Mouse (Mus musculus) liver, adult 2 months (tissue): ENCODE data around the gene Arl10. TPM values are rescaled to one million over a fixed set of nuclear protein-coding genes. Genes with fewer than 3 reads are reported as not detected.

Experiments used
- DNase-seq: peaks from one replicate; pipeline ENCODE4 v3.0.0-alpha.2; 2011; ENCODE audit warnings: low read depth, low spot score; ENCODE audit errors: extremely low read depth
- H3K27ac ChIP-seq: fragments of 200-500 bp; replicated peaks from 2 replicates; pipeline ENCODE4 v1.5.1; 2012; ENCODE audit warnings: low read depth, mild to moderate bottlenecking, control low read depth, inconsistent platforms, low read length; ENCODE audit not compliant: insufficient read depth
- H3K27me3 ChIP-seq: fragments of 200-500 bp; 2 replicates; pipeline ENCODE4 v1.6.1; 2012; ENCODE audit warnings: mild to moderate bottlenecking, moderate library complexity, low read length, inconsistent platforms; ENCODE audit not compliant: control insufficient read depth, insufficient read depth
- H3K36me3 ChIP-seq: fragments of 200-500 bp; 2 replicates; pipeline ENCODE4 v1.6.1; 2012; ENCODE audit warnings: low read length, inconsistent platforms; ENCODE audit not compliant: control insufficient read depth, insufficient read depth
- H3K4me1 ChIP-seq: fragments of 200-500 bp; 2 replicates; pipeline ENCODE4 v1.6.1; 2011; ENCODE audit warnings: low read length; ENCODE audit not compliant: control insufficient read depth, insufficient read depth
- H3K4me3 ChIP-seq: fragments of 200-500 bp; 2 replicates; pipeline ENCODE4 v1.5.1; 2011; ENCODE audit warnings: low read depth, mild to moderate bottlenecking, control low read depth, low read length, moderate library complexity; ENCODE audit not compliant: insufficient read depth
- H3K79me2 ChIP-seq: fragments of 200-500 bp; 2 replicates; pipeline ENCODE4 v1.6.1; 2012; ENCODE audit warnings: inconsistent platforms, mild to moderate bottlenecking, low read length, moderate library complexity; ENCODE audit not compliant: control insufficient read depth, insufficient read depth
- H3K9ac ChIP-seq: fragments of 200-500 bp; 2 replicates; pipeline ENCODE4 v1.6.1; 2012; ENCODE audit warnings: low read depth, mild to moderate bottlenecking, control low read depth, inconsistent platforms, low read length
- CTCF ChIP-seq: fragments of 200-500 bp; IDR thresholded peaks from 2 replicates; pipeline ENCODE4 v1.5.1; 2011; ENCODE audit warnings: low read depth, low read length, control low read depth
- POLR2A ChIP-seq: fragments of 200-500 bp; IDR thresholded peaks from 2 replicates; pipeline ENCODE4 v1.6.1; 2011; ENCODE audit warnings: low read length, control low read depth; ENCODE audit not compliant: insufficient read depth; ENCODE audit errors: extremely low read depth
- WGBS: fragments of 180-500 bp; shearing (Covaris S2); methylation state at CpG from one replicate; pipeline ENCODE4 v1.1.7; 2018; 5-methylcytosine and 5-hydroxymethylcytosine counted together
- polyA plus RNA-seq: library from polyadenylated mRNA; depleted of rRNA; stranded (reverse); fragments of >200 nt; gene quantifications from 2 replicates; pipeline ENCODE4 v1.2.3, GENCODE M21; 2012
- total RNA-seq: library from RNA; depleted of rRNA; stranded (reverse); fragments of >200 nt; gene quantifications from 2 replicates; pipeline ENCODE4 v1.2.3, GENCODE M21; 2014

Gene Arl10
- total and polyA plus RNA-seq, 2 experiments = 4.2 to 5.2 TPM

DNA sequence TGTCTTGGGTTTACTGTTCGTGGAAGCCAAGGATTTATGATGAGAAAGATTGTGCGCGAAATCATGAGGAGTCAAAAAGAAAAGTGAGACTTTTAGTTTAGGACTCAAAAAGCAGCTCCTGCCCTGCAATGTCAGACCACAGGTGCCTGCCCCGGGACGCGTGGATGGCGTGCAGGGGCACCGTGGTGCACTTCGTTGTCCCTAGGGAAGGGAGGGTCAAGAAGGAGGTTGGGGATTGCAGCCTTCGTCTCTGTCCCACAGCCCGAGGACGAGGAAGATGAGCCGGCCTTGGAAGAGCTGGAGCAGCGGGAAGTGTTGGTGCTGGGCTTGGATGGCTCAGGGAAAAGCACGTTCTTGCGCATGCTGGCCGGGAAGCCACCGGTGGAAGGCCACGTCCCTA lies 674 bp downstream of the Arl10 start:
- TF ChIP-seq POLR2A = no peak
- TF ChIP-seq CTCF = no peak
- 8% methylated on average over 19 of the region's 19 CpGs for WGBS
- no peaks in the 10 kb centered on the region for H3K79me2 ChIP-seq
- no peaks in the 10 kb centered on the region for H3K27me3 ChIP-seq
- H3K27ac ChIP-seq = peak overlapping the region; percentile 54
- no peaks in the 10 kb centered on the region for H3K36me3 ChIP-seq
- H3K4me3 ChIP-seq = peak overlapping the region; percentile 80
- peak overlapping the region; percentile 87 for H3K9ac ChIP-seq
- DNase-seq = no peak
- peaks cover 7% of the 10 kb centered on the region for H3K4me1 ChIP-seq

DNA sequence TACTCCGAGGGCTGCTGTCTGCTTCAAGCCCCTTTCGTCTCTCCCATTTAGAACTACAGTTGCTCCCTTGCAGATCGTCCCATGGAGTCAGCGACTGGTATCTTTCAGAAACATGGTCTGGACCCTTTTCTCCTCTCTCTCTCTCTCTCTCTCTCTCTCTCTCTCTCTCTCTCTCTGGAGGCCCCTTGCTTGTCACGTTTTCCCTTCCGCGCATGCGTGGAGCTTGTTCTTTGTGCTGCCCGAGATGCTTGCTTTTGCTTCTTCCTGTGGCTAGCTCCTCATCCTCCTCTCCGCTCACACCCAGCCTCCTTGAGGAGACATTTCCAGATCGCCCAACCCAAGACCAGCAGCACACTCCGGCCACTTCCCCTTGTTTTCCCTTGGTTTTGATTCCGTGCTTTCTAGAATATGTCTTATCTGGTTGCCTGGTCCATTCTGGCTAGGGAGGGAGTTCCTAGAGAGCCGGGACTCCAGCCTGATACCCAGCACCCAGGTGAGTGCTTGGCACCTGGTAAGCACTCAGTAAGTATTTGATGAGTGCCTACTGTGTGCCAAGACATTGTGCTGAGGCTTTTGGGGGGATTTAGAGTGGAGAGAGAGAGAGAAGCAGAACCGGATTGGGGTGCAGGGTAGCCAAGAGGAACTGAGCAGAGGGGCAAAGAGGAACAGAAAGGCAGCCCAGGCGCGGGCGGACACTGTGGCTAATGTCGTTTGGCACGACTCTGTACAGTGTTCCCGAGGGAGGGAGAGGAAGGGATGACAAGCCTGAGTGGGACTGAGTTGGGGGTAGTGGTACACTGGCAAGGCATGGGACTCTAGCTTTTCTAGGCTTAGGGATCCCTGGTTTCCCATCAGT lies 3.1 kb downstream of the Arl10 start:
- 91% methylated on average over 21 of the region's 21 CpGs for WGBS
- Histone ChIP-seq H3K27me3 (no peaks in the 10 kb centered on the region), H3K36me3 (no peaks in the 10 kb centered on the region), H3K9ac (no peak overlapping the region), H3K4me3 (no peak overlapping the region), H3K79me2 (no peaks in the 10 kb centered on the region), H3K27ac (peak overlapping the region; percentile 17; the same call in 1 of the 2 replicates), H3K4me1 (peaks cover 21% of the 10 kb centered on the region)
- no peak for DNase-seq
- TF ChIP-seq CTCF (no peak), POLR2A (no peak)

DNA sequence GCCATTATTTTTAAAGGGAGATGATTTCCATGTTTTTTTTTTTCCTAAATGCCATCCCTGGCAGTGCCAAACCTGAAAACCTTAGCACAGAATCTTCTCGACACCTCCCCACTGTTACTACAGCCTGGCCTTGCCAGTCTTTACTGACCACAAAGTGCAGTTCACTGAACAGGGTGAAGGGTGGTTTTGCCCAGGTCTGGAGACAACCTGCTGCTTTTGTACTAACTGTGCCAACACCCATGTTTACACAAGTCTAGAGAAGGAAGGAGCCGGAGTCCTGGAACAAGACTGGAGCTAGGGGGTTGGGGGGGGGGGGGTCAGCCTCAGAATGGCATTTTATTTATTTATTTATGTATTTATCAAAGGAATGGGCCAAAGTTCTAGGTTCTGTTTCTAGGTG lies 6.6 kb downstream of the Arl10 start:
- Histone ChIP-seq H3K27ac (peak overlapping the region; percentile 39; the same call in 1 of the 2 replicates), H3K4me3 (no peak overlapping the region), H3K79me2 (no peaks in the 10 kb centered on the region), H3K36me3 (peaks cover 18% of the 10 kb centered on the region), H3K27me3 (no peaks in the 10 kb centered on the region), H3K4me1 (peaks cover 19% of the 10 kb centered on the region), H3K9ac (no peak overlapping the region)
- peak; percentile 81 for DNase-seq
- 18% methylated on average over 2 of the region's 2 CpGs for WGBS
- no peak for TF ChIP-seq CTCF
- no peak for TF ChIP-seq POLR2A

- no peak for DNase-seq
- peaks cover 19% of the 10 kb centered on the region for H3K4me1 ChIP-seq
- no peaks in the 10 kb centered on the region for H3K79me2 ChIP-seq
- no peak overlapping the region for H3K9ac ChIP-seq
- peak overlapping the region; percentile 55 for H3K27ac ChIP-seq
- TF ChIP-seq POLR2A = no peak
- TF ChIP-seq CTCF = no peak
- WGBS = 17% methylated on average over 10 of the region's 10 CpGs
- no peak overlapping the region for H3K4me3 ChIP-seq
- no peaks in the 10 kb centered on the region for H3K27me3 ChIP-seq
- peaks cover 21% of the 10 kb centered on the region for H3K36me3 ChIP-seq
Measured at GRCm38 (mm10) chr13:54582126-54582525, 7.3 kb downstream of the Arl10 start.

GRCm38 (mm10) chr13:54582860-54583259 lies 8.0 kb downstream of the Arl10 start:
- peaks cover 22% of the 10 kb centered on the region for H3K36me3 ChIP-seq
- peak; percentile 92 for DNase-seq
- peaks cover 19% of the 10 kb centered on the region for H3K4me1 ChIP-seq
- no peaks in the 10 kb centered on the region for H3K79me2 ChIP-seq
- H3K27me3 ChIP-seq = no peaks in the 10 kb centered on the region
- 23% methylated on average over 5 of the region's 5 CpGs for WGBS
- peak overlapping the region; percentile 35 for H3K27ac ChIP-seq
- no peak overlapping the region for H3K4me3 ChIP-seq
- H3K9ac ChIP-seq = no peak overlapping the region
- TF ChIP-seq CTCF (no peak), POLR2A (no peak)

GRCm38 (mm10) chr13:54585831-54586230 lies 11.0 kb downstream of the Arl10 start:
- Histone ChIP-seq H3K27me3 (no peaks in the 10 kb centered on the region), H3K36me3 (peaks cover 25% of the 10 kb centered on the region), H3K79me2 (peaks cover 11% of the 10 kb centered on the region; the same call in 1 of the 2 replicates), H3K4me3 (no peak overlapping the region), H3K9ac (no peak overlapping the region), H3K4me1 (peaks cover 19% of the 10 kb centered on the region), H3K27ac (no peak overlapping the region)
- WGBS = 82% methylated on average over 11 of the region's 11 CpGs
- TF ChIP-seq CTCF (no peak), POLR2A (no peak)
- DNase-seq = no peak
